Mouse (Mus musculus): ENCODE results near the gene Stx11. TPM values are rescaled to one million over a fixed set of nuclear protein-coding genes. Genes with fewer than 3 reads are reported as not detected.

Gene Stx11
- total RNA-seq (2021), result 1 to 10 TPM; 2.7 to 2.9 TPM

- intact Hi-C loops (cut with DNase I), result loop anchor here (2.0 kb wide), 1 partner anchor 42 kb away; no protein-coding TSS in a partner anchor
- peak; percentile 74 to 75 for DNase-seq
These were observed at the start of gene Stx11 for GRCm38 (mm10) chr10:12964151-12965075. TSS of gene Stx11 (minus strand) at chr10:12964298.

- intact Hi-C loops (cut with DNase I), result loop anchor here (5.0 kb wide), 1 partner anchor 86 kb away; no protein-coding TSS in a partner anchor
- no peak for DNase-seq
These were observed 44.6 kb upstream of the Stx11 start for GRCm38 (mm10) chr10:13008737-13009121.

DNA sequence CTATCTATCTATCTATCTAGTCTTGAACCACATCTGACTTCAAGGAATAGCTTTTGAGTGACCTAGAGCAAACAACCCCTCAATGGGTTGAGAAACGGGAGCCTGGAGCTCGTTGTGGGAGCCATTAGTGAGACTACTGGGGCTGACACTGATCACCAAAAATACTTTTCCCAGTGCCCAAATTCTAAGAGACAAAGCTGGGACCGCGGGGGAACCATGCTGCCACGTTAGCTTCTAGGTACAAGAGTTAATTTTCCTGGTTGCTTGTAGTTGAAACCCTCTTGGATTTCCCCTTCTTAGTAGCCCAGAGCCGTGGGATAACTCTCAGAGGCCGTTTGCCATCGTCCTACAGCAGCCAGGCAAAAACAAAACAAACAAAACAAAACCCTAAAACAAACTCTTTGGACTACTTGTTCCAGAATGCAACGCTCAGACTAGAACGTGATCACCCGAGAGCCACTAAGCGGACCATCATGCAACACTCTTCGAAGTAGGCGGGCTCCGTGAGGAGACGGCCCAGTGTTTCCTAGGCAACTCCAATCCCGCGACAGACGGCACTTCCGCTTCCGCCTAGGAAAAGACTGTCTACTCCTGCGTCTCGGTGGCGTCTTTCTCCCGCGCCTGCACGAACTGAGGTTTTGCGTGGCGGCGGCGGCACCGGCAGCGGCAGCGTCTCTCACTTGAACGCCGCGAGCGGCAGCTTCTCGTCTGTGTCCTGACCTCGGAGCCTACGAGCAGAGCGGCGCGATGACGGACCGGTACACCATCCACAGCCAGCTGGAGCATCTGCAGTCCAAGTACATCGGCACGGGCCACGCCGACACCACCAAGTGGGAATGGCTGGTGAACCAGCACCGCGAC is 44.0 kb upstream of the Stx11 start:
- peak; percentile 97 for DNase-seq
- intact Hi-C loops (cut with DNase I), result loop anchor here (5.0 kb wide), 1 partner anchor 86 kb away; no protein-coding TSS in a partner anchor

DNA sequence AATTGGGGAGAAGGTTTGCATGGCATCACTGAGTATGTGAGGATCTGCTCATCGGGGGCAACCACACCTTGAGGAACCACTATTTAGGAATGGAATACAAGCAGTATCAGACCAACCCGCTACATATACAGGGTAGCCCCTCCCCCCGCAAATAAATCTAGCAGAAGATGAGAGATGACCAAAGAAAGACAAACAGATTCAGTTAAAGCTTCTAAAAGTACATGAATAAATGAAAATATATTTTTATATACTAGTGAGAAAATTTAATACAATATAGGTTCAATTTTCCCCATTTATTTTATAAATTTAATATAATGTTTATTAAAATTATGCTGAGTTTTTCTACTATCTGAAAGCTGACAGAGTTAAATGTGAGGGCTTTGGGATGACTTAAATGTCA is 40.9 kb upstream of the Stx11 start, which contains the start of gene Sf3b5:
TSS of gene Sf3b5 (plus strand) at position 301 of the 400 bp plus-strand sequence.
- intact Hi-C loops (cut with DNase I), result loop anchor here (5.0 kb wide), 1 partner anchor 83 kb away; no protein-coding TSS in a partner anchor
- no peak for DNase-seq

DNA sequence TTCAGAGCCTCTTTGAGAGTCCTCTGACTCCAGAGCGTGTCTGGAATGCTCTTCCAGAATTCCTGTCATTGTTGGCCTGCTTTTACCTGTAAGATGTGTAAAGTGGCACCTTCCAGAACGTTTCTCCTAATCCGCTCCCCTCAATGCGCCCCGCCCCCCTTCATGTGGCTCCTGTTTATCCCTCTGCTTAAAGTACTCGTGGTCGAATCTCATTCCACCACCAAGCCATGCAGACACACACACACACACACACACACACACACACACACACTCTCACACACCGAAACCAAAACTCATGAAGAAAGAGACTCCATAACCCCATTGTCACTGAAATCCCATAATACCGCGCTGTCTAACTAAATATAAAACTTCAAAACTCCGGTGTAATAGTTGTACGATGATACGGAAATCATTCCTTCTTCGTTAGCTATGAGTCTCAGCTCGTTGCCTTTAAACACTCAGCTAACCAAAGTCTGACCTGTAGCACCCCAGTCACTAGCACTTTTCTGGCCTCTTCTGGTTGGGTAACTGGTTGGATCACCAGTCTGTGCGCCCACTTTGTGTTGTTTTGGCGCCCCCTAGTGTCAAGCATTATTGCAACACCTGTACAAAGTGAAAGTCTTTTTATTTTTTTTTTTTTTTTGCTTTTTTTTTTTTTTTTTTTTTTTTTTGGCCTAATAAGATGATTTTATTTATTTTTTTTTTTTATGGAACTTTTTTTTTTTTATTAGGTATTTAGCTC is 32.8 kb upstream of the Stx11 start:
- intact Hi-C loops (cut with DNase I), result loop anchor here (5.0 kb wide), 1 partner anchor 305 kb away; no protein-coding TSS in a partner anchor
- peak; percentile 89 to 95 for DNase-seq

DNA sequence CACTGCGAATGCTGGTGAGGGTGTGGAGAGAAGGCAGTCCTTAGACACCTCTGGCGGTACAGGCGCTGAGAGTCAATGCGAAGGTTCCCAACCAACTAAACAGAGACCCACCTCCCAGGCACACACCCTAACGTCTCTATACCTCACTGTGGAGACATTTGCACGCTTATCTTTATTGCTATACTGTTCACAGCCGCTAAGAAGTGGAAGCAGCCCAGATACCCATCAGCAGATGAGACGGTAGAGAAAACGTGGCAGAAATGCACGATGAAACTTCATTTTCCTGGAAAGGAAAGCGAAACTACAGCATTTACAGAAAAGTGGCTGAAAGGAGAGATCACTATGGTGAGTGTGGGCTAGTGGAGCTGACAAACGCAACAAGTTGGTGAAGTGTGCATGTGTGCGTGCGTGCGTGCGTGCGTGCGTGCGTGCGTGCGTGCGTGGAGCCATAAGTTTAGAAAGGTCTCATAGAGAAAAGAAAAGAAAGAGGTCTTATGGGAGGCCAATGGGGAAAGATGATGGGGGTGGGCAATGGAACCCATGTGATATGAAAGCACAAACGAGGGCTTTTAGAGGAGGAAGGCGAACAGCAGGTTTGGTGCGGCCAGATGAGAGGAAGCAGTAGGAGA is 29.4 kb upstream of the Stx11 start:
- intact Hi-C loops (cut with DNase I), result loop anchor here (5.0 kb wide), 1 partner anchor 71 kb away; no protein-coding TSS in a partner anchor

GRCm38 (mm10) chr10:12991953-12992352 is 27.9 kb upstream of the Stx11 start:
- intact Hi-C loops (cut with DNase I), result loop anchor here (5.0 kb wide), 1 partner anchor 70 kb away; no protein-coding TSS in a partner anchor
- DNase-seq, result no peak

More for the DNA sequence above, 29.4 kb upstream of the Stx11 start:
- no peak for DNase-seq

DNA sequence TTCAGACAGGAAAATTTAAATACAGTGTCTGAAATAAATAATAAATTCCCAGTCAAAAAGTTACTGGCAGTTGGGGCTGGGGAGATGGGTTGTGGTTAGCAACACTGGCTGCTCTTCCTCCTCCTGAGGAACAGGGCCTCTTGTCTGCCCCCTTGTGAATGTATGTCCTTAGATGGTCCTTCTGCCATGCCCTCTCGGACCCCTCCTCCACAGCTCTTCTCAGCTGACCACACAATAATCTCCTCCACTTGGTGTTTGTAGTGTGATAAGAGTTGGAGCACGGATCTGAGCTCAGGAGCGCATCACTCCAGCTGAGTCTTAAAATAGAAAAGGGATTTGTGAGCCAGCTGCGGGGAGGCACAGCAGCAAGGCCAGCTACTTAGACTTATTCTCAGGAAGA is 22.8 kb upstream of the Stx11 start:
- DNase-seq, result peak; percentile 44 to 70
- intact Hi-C loops (cut with DNase I), result no loop called here

GRCm38 (mm10) chr10:12986485-12986884 is 22.4 kb upstream of the Stx11 start:
- DNase-seq, result no peak
- intact Hi-C loops (cut with DNase I), result no loop called here

GRCm38 (mm10) chr10:12985028-12985427 is 20.9 kb upstream of the Stx11 start:
- DNase-seq, result no peak
- intact Hi-C loops (cut with DNase I), result no loop called here

DNA sequence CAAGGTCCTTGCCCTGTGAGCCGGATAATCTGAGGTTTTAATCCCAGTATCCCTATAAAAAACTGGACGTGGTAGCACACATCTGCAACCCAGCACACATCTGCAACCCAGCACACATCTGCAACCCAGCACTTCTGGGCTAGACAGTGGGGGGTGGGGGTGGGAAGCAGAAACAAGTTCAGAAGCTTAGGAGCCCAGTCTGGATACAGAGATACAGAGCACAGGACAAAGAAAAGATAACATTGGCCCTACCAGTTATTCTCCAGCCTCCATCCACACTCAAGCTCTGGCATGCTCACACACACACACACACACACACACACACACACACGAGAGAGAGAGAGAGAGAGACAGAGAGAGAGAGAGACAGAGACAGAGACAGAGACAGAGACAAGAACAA is 19.4 kb upstream of the Stx11 start:
- intact Hi-C loops (cut with DNase I), result no loop called here
- DNase-seq, result no peak

- DNase-seq, result peak in 1 of 2 experiments; percentile 9
- intact Hi-C loops (cut with DNase I), result no loop called here
These were observed 17.0 kb upstream of the Stx11 start for GRCm38 (mm10) chr10:12981071-12981470.

DNA sequence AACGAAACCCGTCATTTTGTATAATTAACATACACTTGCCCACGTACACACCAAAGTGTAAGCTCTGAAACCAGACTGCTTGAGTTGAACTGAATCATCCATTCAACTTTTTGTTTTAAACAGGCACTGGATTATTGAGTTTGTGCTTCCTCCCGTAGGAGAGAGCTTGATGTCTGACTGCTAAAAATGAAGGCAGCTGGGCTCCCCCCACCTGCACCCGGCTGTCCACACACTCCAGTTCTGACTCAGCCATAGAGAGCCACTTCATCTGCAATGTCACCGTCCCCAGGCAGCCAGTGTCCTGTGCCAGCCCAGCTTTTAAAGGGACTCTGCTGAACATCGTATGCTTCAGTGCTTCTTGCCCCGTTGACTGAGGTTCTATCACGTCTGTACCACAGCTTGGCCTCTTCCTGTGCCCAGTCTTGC is 13.7 kb upstream of the Stx11 start:
- intact Hi-C loops (cut with DNase I), result no loop called here
- peak; percentile 36 to 58 for DNase-seq

DNA sequence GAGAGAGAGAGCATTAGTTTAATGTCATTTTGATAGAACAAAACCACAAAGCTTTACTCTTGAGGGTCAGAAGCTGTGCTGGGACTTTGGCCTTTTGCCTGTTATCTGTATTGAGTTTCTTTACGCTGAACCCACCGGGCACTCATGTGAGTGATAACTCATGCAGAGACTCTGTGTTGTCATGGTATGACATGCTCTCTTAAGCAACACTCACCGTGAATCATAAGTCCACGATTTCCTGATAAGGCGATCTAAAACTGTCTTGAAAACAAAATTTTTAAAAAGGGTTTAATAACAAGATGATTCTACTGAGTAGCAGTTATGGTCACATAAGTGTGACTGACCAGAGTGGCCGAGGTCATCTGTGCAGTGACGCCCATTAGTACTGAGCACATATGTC is 12.5 kb upstream of the Stx11 start:
- intact Hi-C loops (cut with DNase I), result no loop called here
- no peak for DNase-seq

GRCm38 (mm10) chr10:12975957-12976356 is 11.9 kb upstream of the Stx11 start:
- no peak for DNase-seq
- intact Hi-C loops (cut with DNase I), result no loop called here

GRCm38 (mm10) chr10:12975461-12975860 is 11.4 kb upstream of the Stx11 start:
- no peak for DNase-seq
- intact Hi-C loops (cut with DNase I), result no loop called here

- intact Hi-C loops (cut with DNase I), result no loop called here
- DNase-seq, result no peak
These were observed 10.5 kb upstream of the Stx11 start for GRCm38 (mm10) chr10:12974572-12974971.

- no peak for DNase-seq
- intact Hi-C loops (cut with DNase I), result loop anchor here (2.0 kb wide), 1 partner anchor 43 kb away; no protein-coding TSS in a partner anchor
These were observed 1.6 kb upstream of the Stx11 start for GRCm38 (mm10) chr10:12965669-12966180.
